Mouse (Mus musculus) heart, postnatal 0 days (tissue): ENCODE data around the gene Nrp1.

Experiments
- CTCF ChIP-seq: IDR thresholded peaks from 2 replicates; pipeline ENCODE4 v1.5.1; 2016; ENCODE audit warnings: antibody characterized with exemption, control low read depth, low read depth
- EP300 ChIP-seq: IDR thresholded peaks from 2 replicates; pipeline ENCODE4 v1.6.1; 2016; ENCODE audit warnings: antibody characterized with exemption, low read depth

DNA sequence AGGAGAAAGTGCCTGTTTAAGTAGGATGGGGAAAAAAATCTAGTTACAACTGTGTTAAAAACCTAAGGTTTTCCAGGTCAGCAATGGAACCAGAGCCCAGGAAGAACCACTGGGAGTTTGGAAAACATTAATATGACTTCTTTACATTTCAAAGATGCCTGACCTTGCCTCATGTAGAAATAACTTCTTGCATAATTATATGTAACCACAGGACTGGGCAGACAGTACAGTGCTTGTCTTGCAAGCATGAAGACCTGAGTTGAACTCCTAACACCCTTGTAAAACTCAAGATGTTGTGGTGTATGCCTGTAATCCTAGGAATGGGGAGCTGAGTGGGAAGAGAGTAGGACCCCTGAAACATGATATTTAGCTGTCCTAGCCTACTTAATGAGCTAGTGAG is 61.6 kb downstream of the Nrp1 start:
- TF ChIP-seq CTCF (no peak), EP300 (no peak)
